Mouse (Mus musculus) megakaryocyte, embryonic 14.5 days (primary cell): Measurements from ENCODE around the gene Olfr62.

Experiments used
- FLI1 ChIP-seq: IDR thresholded peaks from 2 replicates; pipeline ENCODE4 v1.6.1; 2012; ENCODE audit warnings: low read length, inconsistent platforms, mixed read lengths
- GATA1 ChIP-seq: IDR thresholded peaks from 3 replicates; pipeline ENCODE4 v1.6.1; 2012; ENCODE audit warnings: mixed read lengths, low read length, inconsistent platforms, borderline replicate concordance

GRCm38 (mm10) chr4:118621781-118622180, 37.0 kb upstream of the Olfr62 start:
- TF ChIP-seq GATA1 (no peak), FLI1 (no peak)
